Mouse (Mus musculus): ENCODE measurements at regions not wholly inside any gene's neighbourhood (a gene's known extent, or its start where the extent isn't known, plus 50 kb on each side); places are given as distances from the start of the nearest gene placed in this dataset.

GRCm38 (mm10) chr9:47133873-47134272, 135.3 kb downstream of the Gm4791 start:
- DNase-seq: no peak

- DNase-seq: no peak
Observed at GRCm38 (mm10) chr9:47134479-47134878, 135.9 kb downstream of the Gm4791 start.

GRCm38 (mm10) chr9:47136641-47137040, 138.1 kb downstream of the Gm4791 start:
- no peak for DNase-seq

- peak in 1 of 2 experiments; percentile 40 for DNase-seq
Observed at GRCm38 (mm10) chr9:47153471-47153870, 154.9 kb downstream of the Gm4791 start.

GRCm38 (mm10) chr9:47165480-47166131, 167.1 kb downstream of the Gm4791 start:
- DNase-seq: no peak

- no peak for DNase-seq
Observed at GRCm38 (mm10) chr9:47167681-47168240, 169.2 kb downstream of the Gm4791 start.

GRCm38 (mm10) chr9:47176044-47176443, 177.5 kb downstream of the Gm4791 start:
- DNase-seq: no peak

GRCm38 (mm10) chr9:47218101-47218500, 219.6 kb downstream of the Gm4791 start:
- no peak for DNase-seq

- no peak for DNase-seq
Observed at GRCm38 (mm10) chr9:47223536-47223935, 225.0 kb downstream of the Gm4791 start.

GRCm38 (mm10) chr9:47224249-47224648, 225.7 kb downstream of the Gm4791 start:
- no peak for DNase-seq

GRCm38 (mm10) chr9:47226476-47227271, 228.1 kb downstream of the Gm4791 start:
- DNase-seq: no peak

- DNase-seq: no peak
Observed at GRCm38 (mm10) chr9:47227298-47227697, 228.8 kb downstream of the Gm4791 start.

- DNase-seq: no peak
Observed at GRCm38 (mm10) chr9:47228736-47229135, 230.2 kb downstream of the Gm4791 start.

GRCm38 (mm10) chr9:47229296-47229695, 230.8 kb downstream of the Gm4791 start:
- no peak for DNase-seq

GRCm38 (mm10) chr9:47240950-47241349, 242.4 kb downstream of the Gm4791 start:
- no peak for DNase-seq

GRCm38 (mm10) chr9:47242051-47242450, 243.5 kb downstream of the Gm4791 start:
- DNase-seq: no peak

GRCm38 (mm10) chr9:47242526-47242925, 244.0 kb downstream of the Gm4791 start:
- no peak for DNase-seq

- peak; percentile 5 to 6 for DNase-seq
Observed at GRCm38 (mm10) chr9:47249029-47249428, 250.5 kb downstream of the Gm4791 start.

- no peak for DNase-seq
Observed at GRCm38 (mm10) chr9:47251160-47251559, 252.6 kb downstream of the Gm4791 start.

GRCm38 (mm10) chr9:47253836-47254657, 255.5 kb downstream of the Gm4791 start:
- DNase-seq: peak; percentile 53 to 57

GRCm38 (mm10) chr9:47265946-47266490, 264.0 kb upstream of the Cadm1 start:
- DNase-seq: peak; percentile 38 to 53

- DNase-seq: no peak
Observed at GRCm38 (mm10) chr9:47276303-47277005, 253.5 kb upstream of the Cadm1 start.
